Mouse (Mus musculus) right cerebral cortex, postnatal 25 days (tissue): ENCODE measurements around the gene Rbl1.

Experiments
- DNase-seq: peaks from one replicate; pipeline ENCODE4 v3.0.0; 2022

Gene Rbl1

GRCm38 (mm10) chr2:157132686-157133540, 71.4 kb downstream of the Rbl1 start:
- DNase-seq, result no peak

- no peak for DNase-seq
These were observed 72.2 kb downstream of the Rbl1 start for GRCm38 (mm10) chr2:157132086-157132485.

- no peak for DNase-seq
These were observed 73.4 kb downstream of the Rbl1 start for GRCm38 (mm10) chr2:157130813-157131514.

- no peak for DNase-seq
These were observed 74.7 kb downstream of the Rbl1 start for GRCm38 (mm10) chr2:157129601-157130164.

GRCm38 (mm10) chr2:157129096-157129495, 75.2 kb downstream of the Rbl1 start:
- no peak for DNase-seq

GRCm38 (mm10) chr2:157128072-157128471, 76.3 kb downstream of the Rbl1 start:
- DNase-seq, result no peak

GRCm38 (mm10) chr2:157127370-157127769, 77.0 kb downstream of the Rbl1 start:
- DNase-seq, result no peak

- DNase-seq, result no peak
These were observed 79.1 kb downstream of the Rbl1 start for GRCm38 (mm10) chr2:157125246-157125645.

- DNase-seq, result no peak
These were observed 82.6 kb downstream of the Rbl1 start for GRCm38 (mm10) chr2:157121766-157122165.

GRCm38 (mm10) chr2:157119075-157119474, 85.3 kb downstream of the Rbl1 start:
- DNase-seq, result no peak

GRCm38 (mm10) chr2:157118556-157118955, 85.8 kb downstream of the Rbl1 start:
- no peak for DNase-seq

- no peak for DNase-seq
These were observed 87.4 kb downstream of the Rbl1 start for GRCm38 (mm10) chr2:157116964-157117363.

GRCm38 (mm10) chr2:157108236-157108635, 96.1 kb downstream of the Rbl1 start:
- no peak for DNase-seq

- no peak for DNase-seq
These were observed 99.9 kb downstream of the Rbl1 start for GRCm38 (mm10) chr2:157104454-157104853.

- no peak for DNase-seq
These were observed 102.1 kb downstream of the Rbl1 start for GRCm38 (mm10) chr2:157102256-157102655.

GRCm38 (mm10) chr2:157101650-157102049, 102.7 kb downstream of the Rbl1 start:
- no peak for DNase-seq

- no peak for DNase-seq
These were observed 104.1 kb downstream of the Rbl1 start for GRCm38 (mm10) chr2:157100319-157100605.

GRCm38 (mm10) chr2:157099532-157100318, 104.6 kb downstream of the Rbl1 start:
- no peak for DNase-seq
